Mouse (Mus musculus): ENCODE results near the gene Cyp4a31. TPM values are rescaled to one million over a fixed set of nuclear protein-coding genes. Genes with fewer than 3 reads are reported as not detected.
"Not testable (repeated sequence)": the region's sequence is repeated elsewhere in the genome, so short reads cannot be mapped to it uniquely, and the experiment has no call there.

Gene Cyp4a31
- not detected in 2 replicates for polyA plus RNA-seq (2014; fragmentation: Nextera tagmentation; extraction: Ambion mirVana)

- no peaks in the 10 kb centered on the region for H3K4me1 ChIP-seq (ENCODE audit: control insufficient read depth, insufficient read depth, low read length)
- H3K4me3 ChIP-seq (ENCODE audit: low read depth, low read length), result no peak within 1 kb of the TSS
- WGBS, result 89% methylated on average over 3 of the region's 3 CpGs
- no peaks in the 10 kb centered on the region for H3K27me3 ChIP-seq (replicated peaks; ENCODE audit: control insufficient read depth, insufficient read depth, low read length)
- no peak for ATAC-seq
- H3K27ac ChIP-seq (ENCODE audit: low read depth, low read length), result no peak within 1 kb of the TSS
- H3K9ac ChIP-seq (ENCODE audit: low read length), result no peak within 1 kb of the TSS
- no peak for DNase-seq (ENCODE audit: low spot score)
- no peaks in the 10 kb centered on the region for H3K36me3 ChIP-seq (ENCODE audit: control insufficient read depth, insufficient read depth, low read length)
- H3K9me3 ChIP-seq (replicated peaks; ENCODE audit: control insufficient read depth, low read length), result no peaks in the 10 kb centered on the region
- H3K4me2 ChIP-seq (ENCODE audit: low read length), result no peak within 1 kb of the TSS
Observed at GRCm38 (mm10) chr4:115563401-115563800, at the start of gene Cyp4a31. TSS of gene Cyp4a31 (plus strand) at chr4:115563649.

- H3K4me2 ChIP-seq (ENCODE audit: low read length); H3K9me3 ChIP-seq (replicated peaks; ENCODE audit: control insufficient read depth, low read length); DNase-seq (ENCODE audit: low spot score); H3K9ac ChIP-seq (ENCODE audit: low read length); H3K4me1 ChIP-seq (ENCODE audit: control insufficient read depth, insufficient read depth, low read length); H3K4me3 ChIP-seq (ENCODE audit: low read depth, low read length); H3K27me3 ChIP-seq (replicated peaks; ENCODE audit: control insufficient read depth, insufficient read depth, low read length); ATAC-seq; H3K36me3 ChIP-seq (ENCODE audit: control insufficient read depth, insufficient read depth, low read length); H3K27ac ChIP-seq (ENCODE audit: low read depth, low read length): not testable (repeated sequence)
Observed at GRCm38 (mm10) chr4:115513964-115514363, 49.5 kb upstream of the Cyp4a31 start.

GRCm38 (mm10) chr4:115518000-115518399 is 45.4 kb upstream of the Cyp4a31 start, which contains the start of gene Cyp4a10:
TSS of gene Cyp4a10 (plus strand) at chr4:115518264.
- 79% methylated on average over 5 of the region's 5 CpGs for WGBS
- DNase-seq (ENCODE audit: low spot score); H3K4me1 ChIP-seq (ENCODE audit: control insufficient read depth, insufficient read depth, low read length); ATAC-seq; H3K27me3 ChIP-seq (replicated peaks; ENCODE audit: control insufficient read depth, insufficient read depth, low read length); H3K27ac ChIP-seq (ENCODE audit: low read depth, low read length); H3K36me3 ChIP-seq (ENCODE audit: control insufficient read depth, insufficient read depth, low read length); H3K9ac ChIP-seq (ENCODE audit: low read length); H3K9me3 ChIP-seq (replicated peaks; ENCODE audit: control insufficient read depth, low read length); H3K4me3 ChIP-seq (ENCODE audit: low read depth, low read length); H3K4me2 ChIP-seq (ENCODE audit: low read length): not testable (repeated sequence)

GRCm38 (mm10) chr4:115519444-115519843 is 44.0 kb upstream of the Cyp4a31 start:
- 78% methylated on average over 4 of the region's 4 CpGs for WGBS

DNA sequence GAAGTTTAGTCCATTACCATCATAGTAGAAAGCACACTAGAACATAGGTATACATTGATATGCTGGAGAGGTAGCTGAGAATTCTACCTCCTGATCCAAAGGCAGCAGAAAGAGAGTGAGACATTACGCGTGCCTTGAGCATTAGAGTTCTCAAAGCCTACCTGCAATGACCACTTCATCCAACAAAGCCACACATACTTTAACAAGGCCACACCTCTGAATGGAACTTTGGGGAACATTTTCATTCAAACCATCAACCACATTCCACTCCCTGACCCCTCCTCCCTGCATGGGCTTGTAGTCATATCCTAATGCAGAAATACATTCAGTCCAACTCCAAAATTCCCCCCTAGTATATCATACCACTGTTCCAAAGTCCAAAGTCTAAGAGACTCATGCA is 41.7 kb upstream of the Cyp4a31 start:
- DNase-seq (ENCODE audit: low spot score), result no peak
- Histone ChIP-seq H3K9ac (ENCODE audit: low read length) (no peak overlapping the region), H3K4me3 (ENCODE audit: low read depth, low read length) (no peak overlapping the region), H3K27me3 (replicated peaks; ENCODE audit: control insufficient read depth, insufficient read depth, low read length) (no peaks in the 10 kb centered on the region), H3K4me2 (ENCODE audit: low read length) (no peak overlapping the region), H3K4me1 (ENCODE audit: control insufficient read depth, insufficient read depth, low read length) (no peaks in the 10 kb centered on the region), H3K9me3 (replicated peaks; ENCODE audit: control insufficient read depth, low read length) (no peaks in the 10 kb centered on the region), H3K27ac (ENCODE audit: low read depth, low read length) (no peak overlapping the region), H3K36me3 (ENCODE audit: control insufficient read depth, insufficient read depth, low read length) (no peaks in the 10 kb centered on the region)
- 100% methylated on average over 2 of the region's 2 CpGs for WGBS
- ATAC-seq, result no peak

More at GRCm38 (mm10) chr4:115519444-115519843, 44.0 kb upstream of the Cyp4a31 start:
- H3K9me3 ChIP-seq (replicated peaks; ENCODE audit: control insufficient read depth, low read length), result no peaks in the 10 kb centered on the region
- no peak overlapping the region for H3K4me2 ChIP-seq (ENCODE audit: low read length)
- H3K4me1 ChIP-seq (ENCODE audit: control insufficient read depth, insufficient read depth, low read length), result no peaks in the 10 kb centered on the region
- no peak overlapping the region for H3K9ac ChIP-seq (ENCODE audit: low read length)
- ATAC-seq (no peak), DNase-seq (ENCODE audit: low spot score) (no peak)
- no peak overlapping the region for H3K27ac ChIP-seq (ENCODE audit: low read depth, low read length)
- no peaks in the 10 kb centered on the region for H3K36me3 ChIP-seq (ENCODE audit: control insufficient read depth, insufficient read depth, low read length)
- no peaks in the 10 kb centered on the region for H3K27me3 ChIP-seq (replicated peaks; ENCODE audit: control insufficient read depth, insufficient read depth, low read length)
- H3K4me3 ChIP-seq (ENCODE audit: low read depth, low read length), result no peak overlapping the region

DNA sequence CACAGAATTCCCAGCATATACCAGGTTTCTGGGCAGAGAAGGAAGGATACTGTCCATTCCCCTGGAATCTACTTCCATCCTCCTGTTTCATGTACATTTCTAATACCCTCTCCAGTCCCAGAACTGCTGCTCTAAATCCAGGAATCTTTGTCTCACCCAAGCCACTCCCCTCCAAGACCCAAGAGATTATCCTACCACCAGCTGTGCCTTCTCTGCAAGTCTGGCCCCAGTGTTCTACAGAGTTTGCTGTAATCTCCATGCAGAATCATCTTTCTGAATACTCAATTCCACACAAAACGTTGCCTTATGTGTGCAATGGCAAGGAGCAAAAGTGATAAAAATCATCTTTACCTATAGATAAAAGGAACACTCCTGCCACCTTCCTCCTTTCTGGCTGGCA is 18.3 kb upstream of the Cyp4a31 start:
- Histone ChIP-seq H3K4me2 (ENCODE audit: low read length) (no peak overlapping the region), H3K9ac (ENCODE audit: low read length) (no peak overlapping the region), H3K4me3 (ENCODE audit: low read depth, low read length) (no peak overlapping the region), H3K36me3 (ENCODE audit: control insufficient read depth, insufficient read depth, low read length) (no peaks in the 10 kb centered on the region), H3K9me3 (replicated peaks; ENCODE audit: control insufficient read depth, low read length) (no peaks in the 10 kb centered on the region), H3K27me3 (replicated peaks; ENCODE audit: control insufficient read depth, insufficient read depth, low read length) (no peaks in the 10 kb centered on the region), H3K4me1 (ENCODE audit: control insufficient read depth, insufficient read depth, low read length) (no peaks in the 10 kb centered on the region), H3K27ac (ENCODE audit: low read depth, low read length) (no peak overlapping the region)
- ATAC-seq (no peak), DNase-seq (ENCODE audit: low spot score) (no peak)
- 40% methylated on average over 1 of the region's 1 CpGs for WGBS

- Histone ChIP-seq H3K27ac (ENCODE audit: low read depth, low read length) (no peak overlapping the region), H3K36me3 (ENCODE audit: control insufficient read depth, insufficient read depth, low read length) (no peaks in the 10 kb centered on the region), H3K9me3 (replicated peaks; ENCODE audit: control insufficient read depth, low read length) (no peaks in the 10 kb centered on the region), H3K4me1 (ENCODE audit: control insufficient read depth, insufficient read depth, low read length) (no peaks in the 10 kb centered on the region), H3K4me3 (ENCODE audit: low read depth, low read length) (no peak overlapping the region), H3K27me3 (replicated peaks; ENCODE audit: control insufficient read depth, insufficient read depth, low read length) (no peaks in the 10 kb centered on the region), H3K4me2 (ENCODE audit: low read length) (no peak overlapping the region), H3K9ac (ENCODE audit: low read length) (no peak overlapping the region)
- no peak for DNase-seq (ENCODE audit: low spot score)
- WGBS, result 78% methylated on average over 2 of the region's 2 CpGs
- no peak for ATAC-seq
Observed at GRCm38 (mm10) chr4:115546141-115546828, 17.2 kb upstream of the Cyp4a31 start.

DNA sequence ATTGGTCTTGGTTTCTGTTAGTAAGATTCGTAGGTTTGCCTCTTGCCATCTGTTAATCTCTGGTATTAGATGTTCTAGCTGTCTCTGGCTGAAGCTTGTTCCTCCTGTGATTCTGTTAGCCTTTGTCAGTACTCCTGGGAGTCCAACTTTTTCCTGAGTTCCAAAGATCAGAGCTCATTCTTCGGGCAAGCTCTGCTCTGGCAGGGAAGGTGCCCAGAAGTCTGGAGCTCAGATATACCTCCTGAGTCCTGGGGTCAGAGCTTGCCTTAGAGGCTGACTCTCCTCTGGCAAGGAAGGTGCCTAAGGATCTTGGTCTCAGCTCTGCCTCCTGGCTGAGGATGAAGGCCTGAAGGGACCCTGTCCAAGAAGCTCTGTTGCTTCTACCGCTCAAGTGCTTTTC is 10.7 kb upstream of the Cyp4a31 start:
- H3K4me1 ChIP-seq (ENCODE audit: control insufficient read depth, insufficient read depth, low read length), result no peaks in the 10 kb centered on the region
- 83% methylated on average over 3 of the region's 3 CpGs for WGBS
- no peaks in the 10 kb centered on the region for H3K36me3 ChIP-seq (ENCODE audit: control insufficient read depth, insufficient read depth, low read length)
- H3K27me3 ChIP-seq (replicated peaks; ENCODE audit: control insufficient read depth, insufficient read depth, low read length), result no peaks in the 10 kb centered on the region
- no peak overlapping the region for H3K4me3 ChIP-seq (ENCODE audit: low read depth, low read length)
- DNase-seq (ENCODE audit: low spot score) (no peak), ATAC-seq (no peak)
- H3K9ac ChIP-seq (ENCODE audit: low read length), result no peak overlapping the region
- H3K9me3 ChIP-seq (replicated peaks; ENCODE audit: control insufficient read depth, low read length), result no peaks in the 10 kb centered on the region
- no peak overlapping the region for H3K4me2 ChIP-seq (ENCODE audit: low read length)
- H3K27ac ChIP-seq (ENCODE audit: low read depth, low read length), result no peak overlapping the region

GRCm38 (mm10) chr4:115555513-115555912 is 7.9 kb upstream of the Cyp4a31 start:
- Histone ChIP-seq H3K9ac (ENCODE audit: low read length) (no peak overlapping the region), H3K4me1 (ENCODE audit: control insufficient read depth, insufficient read depth, low read length) (no peaks in the 10 kb centered on the region), H3K4me3 (ENCODE audit: low read depth, low read length) (no peak overlapping the region), H3K9me3 (replicated peaks; ENCODE audit: control insufficient read depth, low read length) (no peaks in the 10 kb centered on the region), H3K27ac (ENCODE audit: low read depth, low read length) (no peak overlapping the region), H3K4me2 (ENCODE audit: low read length) (no peak overlapping the region), H3K36me3 (ENCODE audit: control insufficient read depth, insufficient read depth, low read length) (no peaks in the 10 kb centered on the region), H3K27me3 (replicated peaks; ENCODE audit: control insufficient read depth, insufficient read depth, low read length) (no peaks in the 10 kb centered on the region)
- 65% methylated on average over 2 of the region's 2 CpGs for WGBS
- no peak for DNase-seq (ENCODE audit: low spot score)
- no peak for ATAC-seq
